Comparison of ENCODE assay signal across 10 mouse cellular contexts in the genomic region with DNA sequence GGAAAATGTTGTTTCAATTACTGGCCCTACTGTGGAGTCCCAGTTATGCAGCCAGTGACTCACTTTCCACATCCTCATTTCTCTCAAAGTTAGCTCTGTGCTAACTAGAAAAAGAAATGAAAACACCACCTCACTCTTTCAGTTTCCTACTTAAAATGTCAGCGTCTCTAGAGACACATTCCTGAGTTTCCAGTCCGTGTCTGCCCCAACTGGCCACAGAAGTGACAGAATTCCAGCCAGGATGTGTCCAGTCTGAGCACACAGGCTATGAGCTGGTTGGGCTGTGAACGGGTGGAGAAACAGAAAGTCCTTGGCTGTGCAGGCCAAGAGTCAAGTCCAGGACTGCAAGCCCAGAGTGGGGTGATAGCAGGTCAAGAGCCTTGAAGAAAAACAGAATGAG. TPM values are rescaled to one million over a fixed set of nuclear protein-coding genes. Genes with fewer than 3 reads are reported as not detected.
A peak's percentile ranks its signal among the peaks of the same experiment; 100 is the strongest.
DNase-seq lines count a peak whose midpoint lies in the region; TF ChIP-seq lines count a peak whose summit lies in the region.
"Had no signal": no experiment of that assay in that cellular context is flagged by ENCODE, and none has a peak within 500 bp of the region (broad histone marks: within the 10 kb centered on the region; RNA-seq: fewer than 3 reads in every experiment).

No protein-coding gene starts in this region.

- H3K4me3 ChIP-seq in spleen, adult 2 months (ENCODE audit: extremely low read depth, insufficient read depth, insufficient read length): no peak overlapping the region
- H3K4me3 ChIP-seq: hindbrain, embryonic 12.5 days; neural tube, embryonic 13.5 days had no signal

- TF ChIP-seq POLR2A in spleen, adult 2 months (IDR thresholded peaks at IDR 0.05; ENCODE audit: low read depth, low read length): no peak

- WGBS in spleen, adult 2 months: 62% methylated on average over 3 of the region's 3 CpGs

- DNase-seq in spleen, adult 2 months (ENCODE audit: low read depth in 1 of 2, low spot score in 2 of 2): no peak
- no peak for DNase-seq in spleen, postnatal 14 days (ENCODE audit: low spot score in 2 of 2)
- DNase-seq in gastrocnemius, adult 8-10 months (ENCODE audit: low spot score in 2 of 2): peak; percentile 45 to 52
- DNase-seq in heart, postnatal 25 days (ENCODE audit: low spot score): peak; percentile 76
- DNase-seq in skeletal muscle tissue, adult 2 months (ENCODE audit: low read depth, low spot score): peak; percentile 90
- DNase-seq in natural killer cell, adult 2 months (ENCODE audit: low spot score in 2 of 2): no peak
- no peak for DNase-seq in spleen, adult 12 weeks (ENCODE audit: low spot score)
- no peak for DNase-seq in cerebellum, postnatal 25 days

- H3K36me3 ChIP-seq in spleen, adult 2 months (ENCODE audit: control insufficient read depth, insufficient read depth, low read length): no peaks in the 10 kb centered on the region
- H3K36me3 ChIP-seq: hindbrain, embryonic 12.5 days; neural tube, embryonic 13.5 days had no signal

- no peaks in the 10 kb centered on the region for H3K27me3 ChIP-seq in spleen, adult 2 months (ENCODE audit: control insufficient read depth, insufficient read depth, low read length)
- H3K27me3 ChIP-seq: neural tube, embryonic 13.5 days had no signal

- no peak for TF ChIP-seq CTCF in spleen, adult 2 months (IDR thresholded peaks at IDR 0.05; ENCODE audit: extremely low read depth, insufficient read depth, insufficient read length, insufficient replicate concordance)

- intact Hi-C loops in heart, postnatal 25 days (cut with DNase I): no loop called here

- H3K27ac ChIP-seq in spleen, adult 2 months (ENCODE audit: insufficient read depth, low read length): peak overlapping the region; percentile 24; the same call in 1 of the 2 replicates
- H3K27ac ChIP-seq: hindbrain, embryonic 12.5 days; neural tube, embryonic 13.5 days had no signal

- no peaks in the 10 kb centered on the region; the same call in 1 of the 2 replicates for H3K4me1 ChIP-seq in spleen, adult 2 months (ENCODE audit: control insufficient read depth, insufficient read depth, insufficient read length)
- H3K4me1 ChIP-seq: hindbrain, embryonic 12.5 days; neural tube, embryonic 13.5 days had no signal

RNA-seq across cellular contexts. Expression of a gene that starts 16.1 kb away (rescaled TPM):
- polyA plus RNA-seq in spleen, adult 2 months (2012; rRNA removed): 22.6 and 23.8 TPM in 2 replicates
- 1 to 10 TPM in 3 of 4 experiments, under 1 TPM in 1; 0.56 to 1.2 (median 1.1) TPM for total RNA-seq in gastrocnemius, adult 8-10 months (2022)
- total RNA-seq in heart, postnatal 25 days (2021): 1 to 10 TPM; 2.9 to 3.2 TPM

RNA-seq across cellular contexts. Expression of a gene that starts 16.8 kb away (rescaled TPM):
- polyA plus RNA-seq in spleen, adult 2 months (2012; rRNA removed): 3.1 and 3.5 TPM in 2 replicates
- 1 to 10 TPM in 3 of 4 experiments, under 1 TPM in 1; 0.97 to 1.5 (median 1.3) TPM for total RNA-seq in gastrocnemius, adult 8-10 months (2022)
- total RNA-seq in heart, postnatal 25 days (2021): 1 to 10 TPM; 2.0 to 4.2 TPM

RNA-seq across cellular contexts. Expression of a gene that starts 37.1 kb away (rescaled TPM):
- 582 and 730 TPM in 2 replicates for polyA plus RNA-seq in spleen, adult 2 months (2012; rRNA removed)
- 100 to 1,000 TPM in 2 of 4 experiments, 10 to 100 TPM in 2; 91.1 to 109 (median 102) TPM for total RNA-seq in gastrocnemius, adult 8-10 months (2022)
- total RNA-seq in heart, postnatal 25 days (2021): 10 to 100 TPM; 65.5 to 73.0 TPM

RNA-seq across cellular contexts. Expression of a gene that starts 37.9 kb away (rescaled TPM):
- polyA plus RNA-seq in spleen, adult 2 months (2012; rRNA removed): 59.1 and 69.0 TPM in 2 replicates
- 10 to 100 TPM; 16.6 to 16.9 (median 16.7) TPM for total RNA-seq in gastrocnemius, adult 8-10 months (2022)
- total RNA-seq in heart, postnatal 25 days (2021): 10 to 100 TPM; 31.8 to 33.9 TPM

RNA-seq across cellular contexts. Expression of a gene that starts 40.5 kb away (rescaled TPM):
- polyA plus RNA-seq in spleen, adult 2 months (2012; rRNA removed): 2.7 and 2.8 TPM in 2 replicates
- under 1 TPM; 0.24 to 0.52 (median 0.33) TPM for total RNA-seq in gastrocnemius, adult 8-10 months (2022)
- under 1 TPM; 0.36 to 0.52 TPM for total RNA-seq in heart, postnatal 25 days (2021)

Comparison
In these comparisons a context has a peak if more than half of its experiments do, and no peak if none do; other contexts are left out.
1. DNase-seq: peak in gastrocnemius, adult 8-10 months (2 of 2), heart, postnatal 25 days (single experiment) and skeletal muscle tissue, adult 2 months (single experiment); none in spleen, adult 2 months (0 of 2), spleen, postnatal 14 days (0 of 2), natural killer cell, adult 2 months (0 of 2), spleen, adult 12 weeks (single experiment) and cerebellum, postnatal 25 days (0 of 2).